In the genomic region with DNA sequence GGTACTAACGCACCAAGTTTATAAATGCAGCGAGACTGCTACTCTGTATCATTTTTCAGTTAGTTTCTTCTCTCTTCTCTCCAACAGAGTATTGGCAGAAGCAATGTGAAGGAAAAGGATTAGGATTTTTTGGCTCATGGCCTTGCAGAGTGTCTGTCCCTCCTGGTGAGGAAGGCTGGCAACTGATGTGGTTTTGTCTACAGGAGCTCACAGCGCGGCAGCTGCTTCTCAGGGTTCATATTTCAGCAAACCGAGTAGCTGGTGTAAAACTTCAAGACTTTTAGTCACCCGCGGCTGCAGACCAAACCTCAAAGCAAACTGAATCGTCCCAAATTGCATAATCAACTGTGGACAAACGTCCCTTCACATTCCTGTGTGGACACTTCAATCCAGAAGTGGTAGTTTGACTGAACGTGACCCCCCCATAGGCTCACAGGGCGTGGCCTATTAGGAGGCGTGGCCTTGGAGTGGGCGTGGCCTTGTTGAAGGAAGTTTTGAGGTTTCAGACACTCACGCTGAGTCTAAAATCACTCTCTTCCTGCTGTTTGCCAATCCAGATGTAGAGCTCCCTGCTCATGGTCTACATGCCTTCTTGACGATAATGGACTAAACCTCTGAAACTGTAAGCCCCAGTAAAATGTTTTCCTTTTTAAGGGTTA, we compare ENCODE assay signal across 17 mouse cellular contexts.
DNase-seq lines count a peak whose midpoint lies in the region; ATAC-seq and TF ChIP-seq lines count a peak whose summit lies in the region.
"Had no signal": no experiment of that assay in that cellular context is flagged by ENCODE, and none has a peak within 500 bp of the region (broad histone marks: within the 10 kb centered on the region; RNA-seq: fewer than 3 reads in every experiment).

No protein-coding gene starts in this region.

- H3K27me3 ChIP-seq in forebrain, embryonic 14.5 days (replicated peaks; ENCODE audit: control insufficient read depth, insufficient read depth, low read length): no peaks in the 10 kb centered on the region
- no peaks in the 10 kb centered on the region for H3K27me3 ChIP-seq in forebrain, embryonic 15.5 days
- H3K27me3 ChIP-seq in heart, embryonic 10.5 days (ENCODE audit: insufficient read depth, poor library complexity, severe bottlenecking): no peaks in the 10 kb centered on the region
- H3K27me3 ChIP-seq in heart, embryonic 12.5 days (replicated peaks): no peaks in the 10 kb centered on the region
- H3K27me3 ChIP-seq in lung, postnatal 0 days (replicated peaks; ENCODE audit: insufficient read depth, low read length): no peaks in the 10 kb centered on the region
- H3K27me3 ChIP-seq: lung, embryonic 15.5 days; neural tube, embryonic 12.5 days had no signal

- 83% methylated on average over 15 of the region's 15 CpGs for WGBS in forebrain, embryonic 14.5 days
- WGBS in forebrain, embryonic 15.5 days: 85% methylated on average over 15 of the region's 15 CpGs
- 85% methylated on average over 15 of the region's 15 CpGs for WGBS in heart, embryonic 10.5 days
- WGBS in heart, embryonic 12.5 days: 78% methylated on average over 15 of the region's 15 CpGs
- 55% methylated on average over 15 of the region's 15 CpGs for WGBS in lung, postnatal 0 days

- H3K4me1 ChIP-seq in forebrain, embryonic 14.5 days (ENCODE audit: control insufficient read depth, insufficient read depth, low read length): no peaks in the 10 kb centered on the region
- H3K4me1 ChIP-seq in forebrain, embryonic 15.5 days: no peaks in the 10 kb centered on the region
- peaks cover 8% of the 10 kb centered on the region; the same call in 1 of the 2 replicates for H3K4me1 ChIP-seq in heart, embryonic 10.5 days
- H3K4me1 ChIP-seq in heart, embryonic 12.5 days (replicated peaks): no peaks in the 10 kb centered on the region; the same call in 1 of the 2 replicates
- H3K4me1 ChIP-seq in lung, postnatal 0 days (ENCODE audit: insufficient read depth, low read depth, low read length): no peaks in the 10 kb centered on the region
- H3K4me1 ChIP-seq: lung, embryonic 15.5 days; neural tube, embryonic 12.5 days had no signal

- no peak overlapping the region for H3K4me3 ChIP-seq in forebrain, embryonic 14.5 days (ENCODE audit: low read depth, low read length)
- H3K4me3 ChIP-seq in forebrain, embryonic 15.5 days: no peak overlapping the region
- no peak overlapping the region for H3K4me3 ChIP-seq in heart, embryonic 10.5 days
- H3K4me3 ChIP-seq in heart, embryonic 12.5 days: no peak overlapping the region
- H3K4me3 ChIP-seq in lung, postnatal 0 days (ENCODE audit: low read depth, low read length): no peak overlapping the region
- H3K4me3 ChIP-seq: heart, adult 2 months; lung, embryonic 15.5 days; neural tube, embryonic 12.5 days had no signal

- no peak for TF ChIP-seq CTCF in lung, postnatal 0 days (IDR thresholded peaks at IDR 0.05)

- TF ChIP-seq EP300 in lung, postnatal 0 days (IDR thresholded peaks at IDR 0.05): no peak

- no peaks in the 10 kb centered on the region for H3K9me3 ChIP-seq in forebrain, embryonic 14.5 days (replicated peaks; ENCODE audit: control insufficient read depth, low read length)
- no peaks in the 10 kb centered on the region for H3K9me3 ChIP-seq in forebrain, embryonic 15.5 days
- H3K9me3 ChIP-seq in heart, embryonic 10.5 days: no peaks in the 10 kb centered on the region
- H3K9me3 ChIP-seq in heart, embryonic 12.5 days (replicated peaks): no peaks in the 10 kb centered on the region
- H3K9me3 ChIP-seq in lung, postnatal 0 days (ENCODE audit: low read length): no peaks in the 10 kb centered on the region
- H3K9me3 ChIP-seq: neural tube, embryonic 12.5 days had no signal

- no peak overlapping the region for H3K27ac ChIP-seq in forebrain, embryonic 14.5 days (ENCODE audit: low read depth, low read length)
- H3K27ac ChIP-seq in forebrain, embryonic 15.5 days (replicated peaks): no peak overlapping the region
- H3K27ac ChIP-seq in heart, embryonic 10.5 days: no peak overlapping the region
- H3K27ac ChIP-seq in heart, embryonic 12.5 days (ENCODE audit: poor library complexity, severe bottlenecking): no peak overlapping the region
- no peak overlapping the region for H3K27ac ChIP-seq in lung, postnatal 0 days (ENCODE audit: low read length)
- H3K27ac ChIP-seq: heart, adult 2 months; lung, embryonic 15.5 days; neural tube, embryonic 12.5 days had no signal

- ATAC-seq in forebrain, embryonic 14.5 days: no peak
- ATAC-seq in forebrain, embryonic 15.5 days (replicated peaks): no peak
- no peak for ATAC-seq in heart, embryonic 12.5 days (ENCODE audit: insufficient number of reproducible peaks, low FRiP score)
- ATAC-seq in lung, postnatal 0 days: no peak
- ATAC-seq in megakaryocyte progenitor cell, adult 5-6 weeks (replicated peaks; ENCODE audit: poor library complexity): no peak
- ATAC-seq: activated CD4-positive, CD25-positive, alpha-beta regulatory T cell, adult 4 months had no signal

- H3K9ac ChIP-seq in forebrain, embryonic 14.5 days (ENCODE audit: low read length): no peak overlapping the region
- H3K9ac ChIP-seq in forebrain, embryonic 15.5 days (replicated peaks): no peak overlapping the region
- H3K9ac ChIP-seq in heart, embryonic 12.5 days: no peak overlapping the region
- no peak overlapping the region for H3K9ac ChIP-seq in lung, postnatal 0 days (replicated peaks; ENCODE audit: low read depth)
- H3K9ac ChIP-seq: lung, embryonic 15.5 days; neural tube, embryonic 12.5 days had no signal

- no peaks in the 10 kb centered on the region for H3K36me3 ChIP-seq in forebrain, embryonic 14.5 days (ENCODE audit: control insufficient read depth, insufficient read depth, low read length)
- H3K36me3 ChIP-seq in forebrain, embryonic 15.5 days: no peaks in the 10 kb centered on the region
- H3K36me3 ChIP-seq in heart, embryonic 10.5 days: no peaks in the 10 kb centered on the region
- no peaks in the 10 kb centered on the region for H3K36me3 ChIP-seq in heart, embryonic 12.5 days
- no peaks in the 10 kb centered on the region for H3K36me3 ChIP-seq in lung, postnatal 0 days (ENCODE audit: insufficient read depth, low read length)
- H3K36me3 ChIP-seq: lung, embryonic 15.5 days; neural tube, embryonic 12.5 days had no signal

- DNase-seq in forebrain, embryonic 14.5 days (ENCODE audit: low spot score): peak; percentile 15
- DNase-seq in heart, embryonic 10.5 days (ENCODE audit: low spot score): peak; percentile 64
- DNase-seq in lung, postnatal 0 days (ENCODE audit: low spot score): peak; percentile 40
- no peak for DNase-seq in layer of hippocampus, postnatal 14 days (ENCODE audit: low spot score in 2 of 2)
- DNase-seq: adrenal gland, postnatal 14 days; cerebellum, adult 18-20 months; kidney, adult 8-10 months; kidney, postnatal 25 days; right cerebral cortex, postnatal 14 days; thymus, postnatal 36 days had no signal

- no peak overlapping the region for H3K4me2 ChIP-seq in forebrain, embryonic 14.5 days (ENCODE audit: low read length)
- H3K4me2 ChIP-seq in forebrain, embryonic 15.5 days (replicated peaks): no peak overlapping the region
- no peak overlapping the region for H3K4me2 ChIP-seq in heart, embryonic 12.5 days
- no peak overlapping the region for H3K4me2 ChIP-seq in lung, postnatal 0 days (replicated peaks; ENCODE audit: low read depth, low read length)
- H3K4me2 ChIP-seq: lung, embryonic 15.5 days; neural tube, embryonic 12.5 days had no signal

Comparison
In these comparisons a context has a peak if more than half of its experiments do, and no peak if none do; other contexts are left out.
1. DNase-seq: peak in forebrain, embryonic 14.5 days (single experiment), heart, embryonic 10.5 days (single experiment) and lung, postnatal 0 days (single experiment); none in layer of hippocampus, postnatal 14 days (0 of 2).